Mouse (Mus musculus): ENCODE results near the gene Polr2a. TPM values are rescaled to one million over a fixed set of nuclear protein-coding genes. Genes with fewer than 3 reads are reported as not detected.
A peak's percentile ranks its signal among the peaks of the same experiment; 100 is the strongest.

The Polr2a gene
- polyA plus RNA-seq, 1 experiment from 2014 or later = 39.3 TPM

DNA sequence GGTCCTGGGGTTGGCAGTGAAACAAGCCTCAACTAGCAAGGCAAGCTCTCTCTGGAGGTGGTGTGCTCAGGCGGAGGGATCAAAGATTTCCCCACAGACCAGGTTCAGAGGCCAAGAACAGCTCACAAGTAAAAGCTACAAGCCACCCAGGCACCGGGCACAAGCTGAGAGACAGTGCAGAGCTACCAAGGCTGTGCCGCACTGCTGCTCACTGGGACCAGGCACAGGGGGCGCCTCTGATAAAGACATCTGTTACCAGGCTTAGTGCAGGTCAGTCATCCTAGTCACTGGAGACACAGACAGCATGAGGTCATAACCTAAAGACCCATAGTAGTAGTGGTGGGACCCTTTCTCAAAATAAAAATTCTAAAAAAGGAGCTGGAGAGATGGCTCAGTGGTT is 41.5 kb downstream of the Polr2a start:
- H3K27ac ChIP-seq (replicated peaks; ENCODE audit: low read depth, low read length) = no peak overlapping the region
- no peak overlapping the region for H3K4me3 ChIP-seq (ENCODE audit: low read depth, low read length)
- WGBS = 67% methylated on average over 4 of the region's 4 CpGs
- no peak overlapping the region for H3K9ac ChIP-seq (ENCODE audit: low read depth, low read length)
- no peaks in the 10 kb centered on the region for H3K36me3 ChIP-seq (ENCODE audit: control insufficient read depth, insufficient read depth, low read length)
- no peaks in the 10 kb centered on the region for H3K27me3 ChIP-seq (replicated peaks; ENCODE audit: control insufficient read depth, insufficient read depth, low read length)
- DNase-seq (ENCODE audit: low spot score) (no peak), ATAC-seq (ENCODE audit: low read depth) (no peak)
- H3K4me1 ChIP-seq (ENCODE audit: control insufficient read depth, insufficient read depth, low read length) = peaks cover 8% of the 10 kb centered on the region; the same call in 1 of the 2 replicates
- no peak overlapping the region for H3K4me2 ChIP-seq (ENCODE audit: low read depth, low read length)
- H3K9me3 ChIP-seq (ENCODE audit: control insufficient read depth, low read length) = peaks cover 3% of the 10 kb centered on the region; the same call in 1 of the 2 replicates

- Histone ChIP-seq H3K4me2 (ENCODE audit: low read depth, low read length) (no peak overlapping the region), H3K9ac (ENCODE audit: low read depth, low read length) (no peak overlapping the region), H3K27me3 (replicated peaks; ENCODE audit: control insufficient read depth, insufficient read depth, low read length) (no peaks in the 10 kb centered on the region), H3K36me3 (ENCODE audit: control insufficient read depth, insufficient read depth, low read length) (no peaks in the 10 kb centered on the region), H3K4me3 (ENCODE audit: low read depth, low read length) (no peak overlapping the region), H3K27ac (replicated peaks; ENCODE audit: low read depth, low read length) (peak overlapping the region; percentile 58), H3K4me1 (ENCODE audit: control insufficient read depth, insufficient read depth, low read length) (peaks cover 8% of the 10 kb centered on the region; the same call in 1 of the 2 replicates), H3K9me3 (ENCODE audit: control insufficient read depth, low read length) (peaks cover 3% of the 10 kb centered on the region; the same call in 1 of the 2 replicates)
- DNase-seq (ENCODE audit: low spot score) (peak; percentile 52), ATAC-seq (ENCODE audit: low read depth) (no peak)
- 21% methylated on average over 5 of the region's 5 CpGs for WGBS
Measured at GRCm38 (mm10) chr11:69715929-69716328, 42.5 kb downstream of the Polr2a start.

DNA sequence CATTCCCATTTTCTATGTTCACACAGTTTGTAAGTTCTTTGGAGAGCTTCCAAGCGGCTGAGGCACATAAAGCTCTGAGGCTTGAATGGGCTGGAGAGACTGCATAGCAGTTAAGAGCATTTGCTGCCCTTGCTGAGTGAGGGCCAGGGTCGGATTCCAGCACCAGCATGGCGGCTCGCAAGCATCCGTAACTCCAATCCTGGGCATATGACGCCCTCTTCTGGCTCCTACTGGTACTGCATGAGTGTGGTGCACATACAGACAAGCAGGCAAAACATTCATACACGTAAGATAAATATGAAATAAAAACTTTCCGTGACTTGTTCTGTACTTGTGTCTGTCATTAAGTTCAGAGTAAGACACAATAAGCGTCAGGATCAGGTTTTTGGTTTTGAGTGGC is 43.0 kb downstream of the Polr2a start:
- ATAC-seq (ENCODE audit: low read depth) (no peak), DNase-seq (ENCODE audit: low spot score) (peak; percentile 23)
- Histone ChIP-seq H3K27ac (replicated peaks; ENCODE audit: low read depth, low read length) (no peak overlapping the region), H3K4me2 (ENCODE audit: low read depth, low read length) (no peak overlapping the region), H3K36me3 (ENCODE audit: control insufficient read depth, insufficient read depth, low read length) (no peaks in the 10 kb centered on the region), H3K4me3 (ENCODE audit: low read depth, low read length) (no peak overlapping the region), H3K27me3 (replicated peaks; ENCODE audit: control insufficient read depth, insufficient read depth, low read length) (no peaks in the 10 kb centered on the region), H3K9ac (ENCODE audit: low read depth, low read length) (no peak overlapping the region), H3K4me1 (ENCODE audit: control insufficient read depth, insufficient read depth, low read length) (peaks cover 8% of the 10 kb centered on the region; the same call in 1 of the 2 replicates), H3K9me3 (ENCODE audit: control insufficient read depth, low read length) (peaks cover 3% of the 10 kb centered on the region; the same call in 1 of the 2 replicates)
- WGBS = 58% methylated on average over 9 of the region's 9 CpGs

GRCm38 (mm10) chr11:69714636-69715329 is 43.7 kb downstream of the Polr2a start:
- H3K4me1 ChIP-seq (ENCODE audit: control insufficient read depth, insufficient read depth, low read length) = peaks cover 8% of the 10 kb centered on the region; the same call in 1 of the 2 replicates
- H3K27ac ChIP-seq (replicated peaks; ENCODE audit: low read depth, low read length) = no peak overlapping the region
- H3K27me3 ChIP-seq (replicated peaks; ENCODE audit: control insufficient read depth, insufficient read depth, low read length) = no peaks in the 10 kb centered on the region
- 37% methylated on average over 18 of the region's 18 CpGs for WGBS
- no peaks in the 10 kb centered on the region for H3K36me3 ChIP-seq (ENCODE audit: control insufficient read depth, insufficient read depth, low read length)
- ATAC-seq (ENCODE audit: low read depth) (peak; percentile 30; the same call in 1 of the 2 replicates), DNase-seq (ENCODE audit: low spot score) (peak; percentile 45)
- no peak overlapping the region for H3K4me2 ChIP-seq (ENCODE audit: low read depth, low read length)
- H3K4me3 ChIP-seq (ENCODE audit: low read depth, low read length) = no peak overlapping the region
- H3K9ac ChIP-seq (ENCODE audit: low read depth, low read length) = no peak overlapping the region
- H3K9me3 ChIP-seq (ENCODE audit: control insufficient read depth, low read length) = peaks cover 3% of the 10 kb centered on the region; the same call in 1 of the 2 replicates

DNA sequence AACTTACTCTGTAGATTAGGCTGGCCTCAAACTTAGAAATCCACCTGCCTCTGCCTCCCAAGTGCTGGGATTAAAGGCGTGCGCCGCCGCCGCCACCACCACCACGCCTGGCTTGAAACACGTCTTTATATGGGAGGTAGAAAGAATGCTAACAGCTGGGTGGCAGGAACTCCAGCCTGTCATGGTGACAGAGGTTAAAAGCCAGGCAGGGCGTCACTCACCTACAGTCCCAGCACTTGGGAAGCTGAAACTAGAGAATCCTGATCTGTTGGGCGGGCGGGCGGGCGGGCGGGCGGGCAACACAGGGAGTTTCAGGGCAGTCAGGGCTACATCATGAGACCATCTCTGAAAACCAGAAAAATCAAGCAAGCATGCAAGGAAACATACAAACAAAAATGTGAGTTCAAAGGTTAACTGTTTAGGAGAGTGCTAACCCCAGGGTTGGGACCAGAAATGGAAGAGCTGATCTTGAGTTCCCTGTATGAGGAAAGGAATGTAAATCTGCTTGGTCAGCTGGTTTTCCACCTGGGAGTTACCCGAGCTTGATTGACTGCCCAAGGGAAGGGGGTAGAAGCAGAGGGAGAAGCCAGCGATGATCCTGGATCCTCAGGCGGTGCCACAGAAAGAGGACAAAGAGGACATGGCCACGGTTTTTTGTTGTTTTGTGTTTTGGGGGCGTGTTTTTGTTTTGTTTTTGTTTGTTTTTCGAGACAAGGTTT is 45.3 kb downstream of the Polr2a start:
- H3K9ac ChIP-seq (ENCODE audit: low read depth, low read length) = no peak overlapping the region
- no peak overlapping the region for H3K4me3 ChIP-seq (ENCODE audit: low read depth, low read length)
- H3K4me2 ChIP-seq (ENCODE audit: low read depth, low read length) = no peak overlapping the region
- H3K4me1 ChIP-seq (ENCODE audit: control insufficient read depth, insufficient read depth, low read length) = 0 out of 2 replicates have a peak, but pooled peaks cover 3% of the 10 kb centered on the region
- DNase-seq (ENCODE audit: low spot score) = no peak
- ATAC-seq (ENCODE audit: low read depth) = no peak
- peaks cover 3% of the 10 kb centered on the region; the same call in 1 of the 2 replicates for H3K9me3 ChIP-seq (ENCODE audit: control insufficient read depth, low read length)
- H3K27me3 ChIP-seq (replicated peaks; ENCODE audit: control insufficient read depth, insufficient read depth, low read length) = no peaks in the 10 kb centered on the region
- no peak overlapping the region for H3K27ac ChIP-seq (replicated peaks; ENCODE audit: low read depth, low read length)
- 71% methylated on average over 20 of the region's 20 CpGs for WGBS
- no peaks in the 10 kb centered on the region for H3K36me3 ChIP-seq (ENCODE audit: control insufficient read depth, insufficient read depth, low read length)

DNA sequence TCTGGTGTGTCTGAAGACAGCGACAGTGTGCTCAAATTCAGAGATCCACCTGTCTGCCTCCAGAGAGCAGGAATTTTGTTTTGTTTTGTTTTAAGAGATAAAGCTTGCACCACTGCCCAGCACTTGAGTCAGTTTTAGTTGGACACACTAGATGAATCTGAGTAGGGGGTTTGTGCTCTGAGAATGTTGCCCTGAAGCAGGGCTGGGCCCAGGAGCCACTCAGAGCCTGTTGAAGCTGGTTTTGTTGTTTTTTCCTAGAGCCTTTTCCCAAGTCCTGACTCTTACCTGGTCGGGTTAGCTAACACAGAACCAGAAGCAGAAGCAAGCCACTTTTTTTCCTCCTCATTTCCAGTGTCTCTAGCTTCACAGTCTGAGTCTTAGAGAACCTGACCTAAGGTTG is 47.4 kb downstream of the Polr2a start:
- peaks cover 3% of the 10 kb centered on the region; the same call in 1 of the 2 replicates for H3K9me3 ChIP-seq (ENCODE audit: control insufficient read depth, low read length)
- WGBS = 73% methylated on average over 2 of the region's 2 CpGs
- no peaks in the 10 kb centered on the region for H3K27me3 ChIP-seq (replicated peaks; ENCODE audit: control insufficient read depth, insufficient read depth, low read length)
- no peaks in the 10 kb centered on the region for H3K36me3 ChIP-seq (ENCODE audit: control insufficient read depth, insufficient read depth, low read length)
- ATAC-seq (ENCODE audit: low read depth) (no peak), DNase-seq (ENCODE audit: low spot score) (no peak)
- no peak overlapping the region for H3K27ac ChIP-seq (replicated peaks; ENCODE audit: low read depth, low read length)
- no peak overlapping the region for H3K4me2 ChIP-seq (ENCODE audit: low read depth, low read length)
- no peak overlapping the region for H3K4me3 ChIP-seq (ENCODE audit: low read depth, low read length)
- H3K4me1 ChIP-seq (ENCODE audit: control insufficient read depth, insufficient read depth, low read length) = 0 out of 2 replicates have a peak, but pooled peaks cover 3% of the 10 kb centered on the region
- H3K9ac ChIP-seq (ENCODE audit: low read depth, low read length) = no peak overlapping the region

DNA sequence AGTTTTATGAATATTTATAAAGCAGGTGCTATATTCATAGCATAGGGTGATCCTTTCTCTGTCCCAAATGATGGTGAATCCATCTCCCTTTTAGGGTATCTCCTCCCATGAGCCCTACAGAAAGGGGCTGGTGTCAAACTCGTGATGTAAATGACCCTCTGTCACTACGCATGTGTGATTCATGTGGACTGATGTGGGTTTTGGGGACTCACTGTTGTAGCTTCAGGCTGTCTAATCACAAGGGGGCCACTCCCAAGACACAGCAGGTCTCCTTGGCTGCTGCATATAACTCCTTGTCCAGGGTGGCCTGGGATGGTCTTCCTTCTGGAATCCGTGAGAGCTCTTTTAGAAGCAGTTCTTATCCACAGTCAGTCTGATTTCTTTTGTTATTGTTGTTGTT is 48.0 kb downstream of the Polr2a start:
- no peak overlapping the region for H3K4me2 ChIP-seq (ENCODE audit: low read depth, low read length)
- 75% methylated on average over 3 of the region's 3 CpGs for WGBS
- no peak overlapping the region for H3K27ac ChIP-seq (replicated peaks; ENCODE audit: low read depth, low read length)
- DNase-seq (ENCODE audit: low spot score) = no peak
- H3K4me3 ChIP-seq (ENCODE audit: low read depth, low read length) = no peak overlapping the region
- H3K9ac ChIP-seq (ENCODE audit: low read depth, low read length) = no peak overlapping the region
- H3K36me3 ChIP-seq (ENCODE audit: control insufficient read depth, insufficient read depth, low read length) = no peaks in the 10 kb centered on the region
- H3K27me3 ChIP-seq (replicated peaks; ENCODE audit: control insufficient read depth, insufficient read depth, low read length) = no peaks in the 10 kb centered on the region
- H3K9me3 ChIP-seq (ENCODE audit: control insufficient read depth, low read length) = peaks cover 2% of the 10 kb centered on the region; the same call in 1 of the 2 replicates
- H3K4me1 ChIP-seq (ENCODE audit: control insufficient read depth, insufficient read depth, low read length) = no peaks in the 10 kb centered on the region
- no peak for ATAC-seq (ENCODE audit: low read depth)

- WGBS = 43% methylated on average over 11 of the region's 11 CpGs
- H3K27ac ChIP-seq (replicated peaks; ENCODE audit: low read depth, low read length) = peak overlapping the region; percentile 70
- peak overlapping the region; percentile 15; the same call in 1 of the 2 replicates for H3K9ac ChIP-seq (ENCODE audit: low read depth, low read length)
- no peaks in the 10 kb centered on the region for H3K27me3 ChIP-seq (replicated peaks; ENCODE audit: control insufficient read depth, insufficient read depth, low read length)
- no peaks in the 10 kb centered on the region for H3K9me3 ChIP-seq (ENCODE audit: control insufficient read depth, low read length)
- no peak for ATAC-seq (ENCODE audit: low read depth)
- no peaks in the 10 kb centered on the region for H3K36me3 ChIP-seq (ENCODE audit: control insufficient read depth, insufficient read depth, low read length)
- DNase-seq (ENCODE audit: low spot score) = peak; percentile 46
- no peak overlapping the region for H3K4me3 ChIP-seq (ENCODE audit: low read depth, low read length)
- no peaks in the 10 kb centered on the region for H3K4me1 ChIP-seq (ENCODE audit: control insufficient read depth, insufficient read depth, low read length)
- no peak overlapping the region for H3K4me2 ChIP-seq (ENCODE audit: low read depth, low read length)
Measured at GRCm38 (mm10) chr11:69709554-69710446, 48.6 kb downstream of the Polr2a start.
